Mouse (Mus musculus) testis, adult 2 months (tissue): ENCODE data around the gene Pfkm. TPM values are rescaled to one million over a fixed set of nuclear protein-coding genes. Genes with fewer than 3 reads are reported as not detected.

Experiments used
- H3K27ac ChIP-seq: fragments of 200-500 bp; 2 replicates; pipeline ENCODE4 v1.5.1; 2012; ENCODE audit warnings: low read depth, low read length; ENCODE audit not compliant: control insufficient read depth, insufficient read depth
- H3K27me3 ChIP-seq: fragments of 200-500 bp; 2 replicates; pipeline ENCODE4 v1.6.1; 2012; ENCODE audit warnings: mild to moderate bottlenecking, low read length, moderate library complexity; ENCODE audit not compliant: control insufficient read depth, insufficient read depth
- H3K36me3 ChIP-seq: fragments of 200-500 bp; 2 replicates; pipeline ENCODE4 v1.6.1; 2012; ENCODE audit warnings: mild to moderate bottlenecking, low read length; ENCODE audit not compliant: control insufficient read depth, insufficient read depth
- H3K4me1 ChIP-seq: fragments of 200-500 bp; 2 replicates; pipeline ENCODE4 v1.6.1; 2012; ENCODE audit warnings: low read length; ENCODE audit not compliant: control insufficient read depth, insufficient read depth
- H3K4me3 ChIP-seq: fragments of 200-500 bp; 2 replicates; pipeline ENCODE4 v1.5.1; 2012; ENCODE audit warnings: low read depth, mild to moderate bottlenecking, low read length, moderate library complexity, mixed read lengths; ENCODE audit not compliant: control insufficient read depth
- CTCF ChIP-seq: fragments of 200-500 bp; IDR thresholded peaks from 2 replicates; pipeline ENCODE4 v1.5.1; 2012; ENCODE audit warnings: low read depth, mild to moderate bottlenecking, inconsistent platforms, low read length, moderate library complexity; ENCODE audit not compliant: control insufficient read depth, insufficient read depth, insufficient replicate concordance
- POLR2A ChIP-seq: fragments of 200-500 bp; IDR thresholded peaks from 2 replicates; pipeline ENCODE4 v1.6.1; 2012; ENCODE audit warnings: low read depth, mild to moderate bottlenecking, inconsistent platforms, low read length, moderate library complexity; ENCODE audit not compliant: control insufficient read depth
- polyA plus RNA-seq: library from polyadenylated mRNA; depleted of rRNA; stranded (reverse); fragments of >200 nt; gene quantifications from 2 replicates; pipeline ENCODE4 v1.2.3, GENCODE M21; 2012

The Pfkm gene
- polyA plus RNA-seq, 1 experiment = 117 TPM

DNA sequence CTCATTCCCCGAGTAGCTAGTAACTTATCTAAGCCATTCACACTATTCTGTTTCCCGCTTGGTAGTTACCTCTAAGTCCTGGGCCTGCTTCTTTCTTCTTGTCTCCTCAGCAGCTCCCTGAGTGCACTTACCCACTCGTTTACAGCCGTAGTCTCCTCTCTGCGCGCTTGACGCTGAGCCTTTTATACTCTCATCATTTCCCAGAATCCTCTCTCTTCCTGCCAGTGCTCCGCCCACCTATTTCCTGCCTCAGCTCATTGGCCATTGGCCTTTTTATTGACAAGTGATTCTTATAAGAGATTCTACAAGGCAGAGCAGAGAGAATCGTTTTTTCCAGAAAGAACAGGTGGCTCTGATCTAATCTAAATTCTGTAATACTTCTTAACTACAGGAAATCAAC is 6.1 kb downstream of the Pfkm start:
- H3K27me3 ChIP-seq = no peaks in the 10 kb centered on the region
- H3K4me1 ChIP-seq = no peaks in the 10 kb centered on the region; the same call in 1 of the 2 replicates
- no peaks in the 10 kb centered on the region; the same call in 1 of the 2 replicates for H3K36me3 ChIP-seq
- no peak overlapping the region for H3K4me3 ChIP-seq
- no peak overlapping the region for H3K27ac ChIP-seq
- no peak for TF ChIP-seq CTCF
- no peak for TF ChIP-seq POLR2A

DNA sequence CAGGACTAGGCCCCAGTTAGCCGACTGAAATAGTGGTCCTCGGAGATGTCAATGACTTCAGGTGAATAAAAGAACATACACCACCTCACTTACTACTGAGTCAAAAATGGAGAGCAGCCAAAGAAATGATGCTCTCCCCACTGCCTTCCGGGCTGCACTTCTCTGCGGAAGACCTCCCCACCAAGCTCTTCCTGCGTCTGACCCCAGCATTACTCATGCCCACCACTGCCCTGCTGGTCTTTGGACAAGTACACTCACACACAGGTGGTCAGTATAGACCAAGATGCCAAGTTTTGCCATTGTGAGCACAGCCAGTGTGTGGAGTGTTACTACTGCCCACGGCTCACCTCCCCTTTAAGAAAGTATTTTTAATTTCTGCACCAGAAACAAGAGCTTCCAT is 10.0 kb downstream of the Pfkm start:
- Histone ChIP-seq H3K36me3 (no peaks in the 10 kb centered on the region), H3K27ac (no peak overlapping the region), H3K4me3 (no peak overlapping the region), H3K27me3 (no peaks in the 10 kb centered on the region), H3K4me1 (no peaks in the 10 kb centered on the region)
- no peak for TF ChIP-seq CTCF
- TF ChIP-seq POLR2A = no peak

DNA sequence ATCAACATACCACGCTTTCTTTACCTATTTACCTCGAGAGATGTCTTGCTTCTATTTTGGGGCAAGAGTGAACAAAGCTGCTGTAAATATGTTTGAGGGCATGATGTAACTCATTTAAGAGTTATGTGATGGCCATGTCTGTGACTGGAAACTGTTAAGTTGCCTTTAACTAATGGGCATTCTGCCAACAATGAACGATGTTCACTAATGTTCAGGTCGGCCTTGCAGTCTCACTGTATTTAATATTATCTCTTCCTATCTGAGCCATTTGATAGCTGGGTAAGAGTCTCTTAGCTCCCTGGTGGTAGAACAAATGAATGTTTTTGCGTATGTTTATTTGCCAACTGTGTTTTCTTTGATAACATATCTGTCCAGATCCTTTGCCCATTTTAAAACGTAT is 14.1 kb downstream of the Pfkm start:
- no peak for TF ChIP-seq POLR2A
- no peak for TF ChIP-seq CTCF
- no peaks in the 10 kb centered on the region for H3K27me3 ChIP-seq
- no peak overlapping the region for H3K27ac ChIP-seq
- no peak overlapping the region for H3K4me3 ChIP-seq
- no peaks in the 10 kb centered on the region for H3K36me3 ChIP-seq
- H3K4me1 ChIP-seq = peaks cover 7% of the 10 kb centered on the region

DNA sequence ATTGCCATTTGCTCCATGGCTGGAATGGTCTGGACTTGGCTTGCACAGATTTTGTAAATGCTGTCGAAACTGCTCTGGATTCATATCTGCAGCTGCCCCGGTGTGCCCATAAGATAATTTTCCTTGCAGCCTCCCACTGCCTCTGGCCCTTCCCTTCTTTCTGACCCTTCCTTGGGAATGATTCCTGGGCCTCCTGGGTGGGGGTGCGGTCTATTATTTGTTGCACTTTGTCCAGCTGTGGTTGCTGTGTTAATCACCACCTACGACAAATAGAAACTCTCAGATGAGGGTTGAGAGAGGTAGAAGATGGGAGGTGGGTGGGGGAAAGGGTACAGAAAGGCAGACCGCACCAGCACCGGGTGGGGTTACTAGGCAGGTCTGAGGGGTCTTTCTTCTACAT is 14.8 kb downstream of the Pfkm start:
- Histone ChIP-seq H3K4me1 (peaks cover 7% of the 10 kb centered on the region), H3K27me3 (no peaks in the 10 kb centered on the region), H3K4me3 (no peak overlapping the region), H3K36me3 (no peaks in the 10 kb centered on the region), H3K27ac (no peak overlapping the region)
- TF ChIP-seq POLR2A = no peak
- TF ChIP-seq CTCF = no peak

DNA sequence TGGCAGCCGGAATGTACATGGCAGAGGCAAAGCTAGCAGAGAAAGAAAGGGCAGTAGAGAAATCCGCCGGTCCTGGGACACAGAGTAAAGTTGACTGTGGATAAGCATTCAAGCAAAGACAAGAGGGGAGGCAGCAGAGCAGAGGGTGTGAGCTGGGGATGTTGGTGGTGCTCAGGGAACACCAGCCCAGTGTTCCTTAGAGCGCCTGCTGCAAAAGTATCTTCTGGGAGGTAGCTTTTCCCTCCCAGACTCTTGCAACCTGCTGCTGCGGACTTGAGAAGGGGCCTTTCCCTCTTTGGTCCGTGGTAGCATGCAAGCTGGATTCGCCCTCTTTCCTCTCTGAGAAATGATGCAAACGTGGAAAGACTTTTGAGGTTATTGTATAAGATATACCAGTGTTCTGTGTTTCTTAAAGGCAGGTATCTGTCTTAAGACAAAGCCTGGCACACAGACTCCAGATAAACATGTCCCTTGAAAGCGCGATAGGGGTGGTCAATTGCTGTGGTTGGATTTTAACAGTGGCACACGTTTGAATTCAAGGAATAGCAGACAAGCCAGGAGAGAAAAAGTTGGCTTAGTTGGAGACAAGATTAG is 15.4 kb downstream of the Pfkm start:
- no peak for TF ChIP-seq CTCF
- TF ChIP-seq POLR2A = no peak
- no peaks in the 10 kb centered on the region for H3K27me3 ChIP-seq
- no peak overlapping the region for H3K27ac ChIP-seq
- H3K4me1 ChIP-seq = peaks cover 7% of the 10 kb centered on the region
- H3K4me3 ChIP-seq = no peak overlapping the region; the same call in 1 of the 2 replicates
- H3K36me3 ChIP-seq = peaks cover 1% of the 10 kb centered on the region; the same call in 1 of the 2 replicates

DNA sequence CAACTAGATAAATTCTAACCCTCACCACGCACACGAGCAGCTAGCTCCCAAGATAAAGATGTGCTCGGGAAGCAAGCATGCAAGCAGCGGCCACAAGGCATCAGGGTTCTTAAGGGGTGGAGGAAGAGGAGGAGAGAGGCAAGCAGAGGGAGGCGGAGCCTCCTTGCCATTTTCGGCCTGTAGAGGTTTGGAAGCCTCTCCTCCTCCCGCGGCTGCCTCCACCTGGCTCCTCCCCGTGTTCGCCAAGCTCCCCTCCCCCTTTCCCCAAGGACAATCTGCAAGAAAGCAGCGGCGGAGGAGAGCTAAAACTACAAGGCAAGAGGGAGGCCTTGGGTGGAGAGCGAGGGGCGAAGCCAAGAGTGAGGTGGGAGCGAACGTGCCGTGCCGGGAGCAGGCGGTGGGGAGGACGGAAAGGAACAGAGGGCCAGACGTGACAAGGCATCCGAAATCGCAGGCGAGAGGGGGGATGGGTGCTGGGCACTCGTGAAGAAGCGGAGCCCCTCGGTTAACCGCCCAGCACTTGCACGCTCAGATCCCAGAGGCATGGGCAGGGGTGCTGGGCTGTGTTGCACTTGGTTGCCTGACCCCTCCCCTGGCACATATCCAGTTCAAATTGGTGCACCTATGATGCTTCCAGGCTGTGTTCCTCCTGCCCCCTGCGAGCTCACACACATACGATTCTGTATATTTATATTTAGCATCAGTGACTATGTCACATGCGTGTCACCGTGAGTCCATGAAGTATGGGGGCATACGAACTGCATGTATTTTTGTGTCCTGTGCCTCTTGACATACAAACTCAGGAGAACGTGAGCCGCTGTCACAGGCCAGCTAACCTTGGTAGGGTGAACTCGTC is 16.1 kb downstream of the Pfkm start:
- peak overlapping the region; percentile 41; the same call in 1 of the 2 replicates for H3K27ac ChIP-seq
- TF ChIP-seq POLR2A (peak; percentile 34; the same call in 1 of the 2 replicates), CTCF (no peak)
- no peaks in the 10 kb centered on the region for H3K27me3 ChIP-seq
- H3K36me3 ChIP-seq = peaks cover 1% of the 10 kb centered on the region; the same call in 1 of the 2 replicates
- peaks cover 7% of the 10 kb centered on the region for H3K4me1 ChIP-seq
- H3K4me3 ChIP-seq = peak overlapping the region; percentile 83

DNA sequence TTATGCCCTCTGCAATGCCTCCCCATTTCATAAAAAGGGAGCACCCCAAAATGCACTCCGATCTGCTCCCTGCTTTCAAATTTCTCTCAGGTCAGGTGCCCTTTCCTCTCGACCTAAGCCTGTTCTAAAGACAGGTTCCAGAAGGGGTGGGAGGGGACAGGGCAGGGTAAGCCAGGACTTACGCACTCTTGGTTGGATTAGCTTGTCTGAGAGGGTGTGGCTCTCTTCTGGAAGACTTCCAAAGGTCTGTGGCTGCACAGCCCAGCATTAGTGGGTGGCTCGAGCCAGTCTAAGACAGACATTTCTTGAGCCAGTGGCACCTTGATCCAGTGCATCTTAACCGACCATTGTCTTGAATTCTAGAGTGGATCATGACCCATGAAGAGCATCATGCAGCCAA is 19.4 kb downstream of the Pfkm start:
- H3K4me1 ChIP-seq = peaks cover 7% of the 10 kb centered on the region
- no peak overlapping the region for H3K27ac ChIP-seq
- no peaks in the 10 kb centered on the region for H3K27me3 ChIP-seq
- no peak overlapping the region for H3K4me3 ChIP-seq
- TF ChIP-seq CTCF (no peak), POLR2A (no peak)
- H3K36me3 ChIP-seq = peaks cover 1% of the 10 kb centered on the region; the same call in 1 of the 2 replicates
